10 mouse cellular contexts compared by ENCODE assay signal in genomic region chr11:68544554-68544953, GRCm38 (mm10). TPM values are rescaled to one million over a fixed set of nuclear protein-coding genes. Genes with fewer than 3 reads are reported as not detected.
A peak's percentile ranks its signal among the peaks of the same experiment; 100 is the strongest.
DNase-seq lines count a peak whose midpoint lies in the region; ATAC-seq and TF ChIP-seq lines count a peak whose summit lies in the region.
"Had no signal": no experiment of that assay in that cellular context is flagged by ENCODE, and none has a peak within 500 bp of the region (broad histone marks: within the 10 kb centered on the region; RNA-seq: fewer than 3 reads in every experiment).

No protein-coding gene starts in this region.

- peak; percentile 31 for DNase-seq in hindbrain, embryonic 10.5 days (ENCODE audit: low spot score)
- DNase-seq in hindbrain, embryonic 14.5 days (ENCODE audit: low spot score) = no peak
- DNase-seq in Patski (ENCODE audit: low read depth, low spot score) = no peak
- no peak for DNase-seq in heart, embryonic 10.5 days (ENCODE audit: low spot score)
- no peak for DNase-seq in liver, embryonic 14.5 days (ENCODE audit: low read depth in 3 of 3, low spot score in 3 of 3)
- DNase-seq in thymus, postnatal 4 days = no peak
- no peak for DNase-seq in adipocyte (ENCODE audit: low spot score)
- DNase-seq: left cerebral cortex, postnatal 4 days had no signal

- no peak overlapping the region for H3K4me2 ChIP-seq in hindbrain, embryonic 14.5 days (replicated peaks)
- no peak overlapping the region for H3K4me2 ChIP-seq in liver, embryonic 14.5 days (ENCODE audit: low read depth)
- H3K4me2 ChIP-seq in forebrain, embryonic 13.5 days = no peak overlapping the region
- H3K4me2 ChIP-seq: embryonic facial prominence, embryonic 13.5 days had no signal

- H3K27me3 ChIP-seq in hindbrain, embryonic 10.5 days (ENCODE audit: insufficient read depth, poor library complexity, severe bottlenecking) = peaks cover 17% of the 10 kb centered on the region
- H3K27me3 ChIP-seq in hindbrain, embryonic 14.5 days (ENCODE audit: control insufficient read depth, insufficient read depth, low read length) = no peaks in the 10 kb centered on the region
- H3K27me3 ChIP-seq in Patski = no peaks in the 10 kb centered on the region
- H3K27me3 ChIP-seq in heart, embryonic 10.5 days (ENCODE audit: insufficient read depth, poor library complexity, severe bottlenecking) = peaks cover 12% of the 10 kb centered on the region; the same call in 1 of the 2 replicates
- no peaks in the 10 kb centered on the region for H3K27me3 ChIP-seq in liver, embryonic 14.5 days (ENCODE audit: control insufficient read depth, insufficient read depth, low read length)
- H3K27me3 ChIP-seq in forebrain, embryonic 13.5 days = no peaks in the 10 kb centered on the region
- H3K27me3 ChIP-seq: embryonic facial prominence, embryonic 13.5 days had no signal

- no peak overlapping the region for H3K27ac ChIP-seq in hindbrain, embryonic 10.5 days
- H3K27ac ChIP-seq in hindbrain, embryonic 14.5 days = no peak overlapping the region
- H3K27ac ChIP-seq in heart, embryonic 10.5 days = peak overlapping the region; percentile 42; the same call in 1 of the 2 replicates
- no peak overlapping the region for H3K27ac ChIP-seq in liver, embryonic 14.5 days
- H3K27ac ChIP-seq in forebrain, embryonic 13.5 days = no peak overlapping the region
- H3K27ac ChIP-seq: embryonic facial prominence, embryonic 13.5 days had no signal

- no peaks in the 10 kb centered on the region for H3K9me3 ChIP-seq in hindbrain, embryonic 10.5 days
- H3K9me3 ChIP-seq in hindbrain, embryonic 14.5 days (ENCODE audit: control insufficient read depth, low read length) = no peaks in the 10 kb centered on the region
- no peaks in the 10 kb centered on the region for H3K9me3 ChIP-seq in heart, embryonic 10.5 days
- no peaks in the 10 kb centered on the region for H3K9me3 ChIP-seq in liver, embryonic 14.5 days (ENCODE audit: control insufficient read depth, low read length)
- H3K9me3 ChIP-seq in forebrain, embryonic 13.5 days (replicated peaks) = no peaks in the 10 kb centered on the region
- H3K9me3 ChIP-seq: embryonic facial prominence, embryonic 13.5 days had no signal

- TF ChIP-seq CTCF in Patski (IDR thresholded peaks at IDR 0.05) = peak; percentile 32
- TF ChIP-seq CTCF in liver, embryonic 14.5 days (IDR thresholded peaks at IDR 0.05; ENCODE audit: low read depth) = peak; percentile 65

- H3K9ac ChIP-seq in hindbrain, embryonic 14.5 days = no peak overlapping the region
- no peak overlapping the region for H3K9ac ChIP-seq in liver, embryonic 14.5 days (replicated peaks)
- no peak overlapping the region for H3K9ac ChIP-seq in forebrain, embryonic 13.5 days
- H3K9ac ChIP-seq: embryonic facial prominence, embryonic 13.5 days had no signal

- 10% methylated on average over 8 of the region's 8 CpGs for WGBS in hindbrain, embryonic 10.5 days
- WGBS in hindbrain, embryonic 14.5 days = 11% methylated on average over 8 of the region's 8 CpGs
- 8% methylated on average over 8 of the region's 8 CpGs for WGBS in heart, embryonic 10.5 days
- WGBS in liver, embryonic 14.5 days (ENCODE audit: insufficient replicate concordance) = 25% methylated on average over 8 of the region's 8 CpGs
- 8% methylated on average over 8 of the region's 8 CpGs for WGBS in forebrain, embryonic 13.5 days

- CTCF ChIA-PET in Patski (lab: Charles Lee) = no interaction called here

- no peaks in the 10 kb centered on the region for H3K36me3 ChIP-seq in hindbrain, embryonic 10.5 days
- no peaks in the 10 kb centered on the region for H3K36me3 ChIP-seq in hindbrain, embryonic 14.5 days (replicated peaks; ENCODE audit: control insufficient read depth, insufficient read depth)
- H3K36me3 ChIP-seq in heart, embryonic 10.5 days = no peaks in the 10 kb centered on the region
- H3K36me3 ChIP-seq in liver, embryonic 14.5 days (replicated peaks; ENCODE audit: control insufficient read depth, insufficient read depth, low read depth) = no peaks in the 10 kb centered on the region
- no peaks in the 10 kb centered on the region for H3K36me3 ChIP-seq in forebrain, embryonic 13.5 days (ENCODE audit: poor library complexity, severe bottlenecking)
- H3K36me3 ChIP-seq: embryonic facial prominence, embryonic 13.5 days had no signal

- H3K4me1 ChIP-seq in hindbrain, embryonic 10.5 days (replicated peaks) = 0 out of 2 replicates have a peak, but pooled peaks cover 4% of the 10 kb centered on the region
- no peaks in the 10 kb centered on the region for H3K4me1 ChIP-seq in hindbrain, embryonic 14.5 days (replicated peaks; ENCODE audit: control insufficient read depth, insufficient read depth, low read length)
- peaks cover 21% of the 10 kb centered on the region for H3K4me1 ChIP-seq in heart, embryonic 10.5 days
- H3K4me1 ChIP-seq in liver, embryonic 14.5 days (replicated peaks; ENCODE audit: control insufficient read depth in 2 of 2, insufficient read depth in 2 of 2, low read length in 1 of 2) = no peaks in the 10 kb centered on the region
- no peaks in the 10 kb centered on the region for H3K4me1 ChIP-seq in forebrain, embryonic 13.5 days

- TF ChIP-seq EP300 in liver, embryonic 14.5 days (IDR thresholded peaks at IDR 0.05; ENCODE audit: low read depth) = no peak

- POLR2A ChIA-PET in Patski (lab: Charles Lee) = no interaction called here

- in situ Hi-C loops in Patski (cut with MboI; ENCODE audit: low pct_unique_long_range_greater_than_20kb) = no loop called here

- ATAC-seq in hindbrain, embryonic 14.5 days (ENCODE audit: low FRiP score) = no peak
- ATAC-seq in Patski = no peak
- ATAC-seq in liver, embryonic 14.5 days (ENCODE audit: insufficient read depth) = no peak
- no peak for ATAC-seq in forebrain, embryonic 13.5 days

- H3K4me3 ChIP-seq in hindbrain, embryonic 10.5 days = no peak overlapping the region
- no peak overlapping the region for H3K4me3 ChIP-seq in hindbrain, embryonic 14.5 days (replicated peaks; ENCODE audit: low read length)
- H3K4me3 ChIP-seq in heart, embryonic 10.5 days = 0 out of 2 replicates have a peak overlapping the region, but pooled peaks have one; percentile 4
- no peak overlapping the region for H3K4me3 ChIP-seq in liver, embryonic 14.5 days (ENCODE audit: insufficient read depth in 1 of 2, low read depth in 2 of 2, low read length in 2 of 2)
- no peak overlapping the region for H3K4me3 ChIP-seq in forebrain, embryonic 13.5 days
- H3K4me3 ChIP-seq: embryonic facial prominence, embryonic 13.5 days had no signal

RNA-seq across cellular contexts. Expression of gene Mfsd6l, which starts 11.4 kb away (rescaled TPM):
- polyA plus RNA-seq in hindbrain, embryonic 10.5 days (2016; fragmentation: Nextera tagmentation; extraction: Ambion mirVana) = 0.17 and 0.22 TPM in 2 replicates
- not detected in 2 replicates for polyA plus RNA-seq in hindbrain, embryonic 14.5 days (2014; fragmentation: Nextera tagmentation; extraction: Ambion mirVana)
- 0.08 TPM for polyA plus RNA-seq in Patski (2021)
- polyA plus RNA-seq in heart, embryonic 10.5 days (2016; fragmentation: Nextera tagmentation; extraction: Ambion mirVana) = 0.06 and 0.16 TPM in 2 replicates
- polyA plus RNA-seq in liver, embryonic 14.5 days (2012; rRNA removed) = 0.06 and 0.07 TPM in 2 replicates
- 0.06 TPM in 1 of 2 replicates, not detected in the other for polyA plus RNA-seq in liver, embryonic 14.5 days (2014; fragmentation: Nextera tagmentation; extraction: Ambion mirVana)
- polyA plus RNA-seq in forebrain, embryonic 13.5 days (2015; fragmentation: Nextera tagmentation; extraction: Ambion mirVana) = not detected in 2 replicates

RNA-seq across cellular contexts. Expression of gene Pik3r6, which starts 41.7 kb away (rescaled TPM):
- 2.0 and 2.1 TPM in 2 replicates for polyA plus RNA-seq in hindbrain, embryonic 10.5 days (2016; fragmentation: Nextera tagmentation; extraction: Ambion mirVana)
- polyA plus RNA-seq in hindbrain, embryonic 14.5 days (2014; fragmentation: Nextera tagmentation; extraction: Ambion mirVana) = 1.3 and 1.7 TPM in 2 replicates
- 1.5 TPM for polyA plus RNA-seq in Patski (2021)
- polyA plus RNA-seq in heart, embryonic 10.5 days (2016; fragmentation: Nextera tagmentation; extraction: Ambion mirVana) = 1.9 and 2.2 TPM in 2 replicates
- 1.2 and 1.3 TPM in 2 replicates for polyA plus RNA-seq in liver, embryonic 14.5 days (2012; rRNA removed)
- polyA plus RNA-seq in liver, embryonic 14.5 days (2014; fragmentation: Nextera tagmentation; extraction: Ambion mirVana) = 0.87 and 1.5 TPM in 2 replicates
- polyA plus RNA-seq in forebrain, embryonic 13.5 days (2015; fragmentation: Nextera tagmentation; extraction: Ambion mirVana) = 0.89 and 0.96 TPM in 2 replicates

RNA-seq across cellular contexts. Expression of gene Ccdc42, which starts 42.3 kb away (rescaled TPM):
- polyA plus RNA-seq in hindbrain, embryonic 10.5 days (2016; fragmentation: Nextera tagmentation; extraction: Ambion mirVana) = 2.5 and 3.1 TPM in 2 replicates
- polyA plus RNA-seq in hindbrain, embryonic 14.5 days (2014; fragmentation: Nextera tagmentation; extraction: Ambion mirVana) = 0.25 and 0.27 TPM in 2 replicates
- not detected for polyA plus RNA-seq in Patski (2021)
- 0.80 and 1.5 TPM in 2 replicates for polyA plus RNA-seq in heart, embryonic 10.5 days (2016; fragmentation: Nextera tagmentation; extraction: Ambion mirVana)
- 0.04 and 0.13 TPM in 2 replicates for polyA plus RNA-seq in liver, embryonic 14.5 days (2012; rRNA removed)
- polyA plus RNA-seq in liver, embryonic 14.5 days (2014; fragmentation: Nextera tagmentation; extraction: Ambion mirVana) = 0.13 TPM in 1 of 2 replicates, not detected in the other
- 0.16 TPM in 1 of 2 replicates, not detected in the other for polyA plus RNA-seq in forebrain, embryonic 13.5 days (2015; fragmentation: Nextera tagmentation; extraction: Ambion mirVana)
- polyA plus RNA-seq: embryonic facial prominence, embryonic 13.5 days had no signal
